Mouse (Mus musculus) intestine, embryonic 16.5 days (tissue): ENCODE data around the gene Bcl6b. TPM values are rescaled to one million over a fixed set of nuclear protein-coding genes. Genes with fewer than 3 reads are reported as not detected.
A peak's percentile ranks its signal among the peaks of the same experiment; 100 is the strongest.

Experiments used
- ATAC-seq: fragments of 200-750 bp; cut with Nextera tagmentation; 2 replicates; pipeline ENCODE4 v1.8.0; 2017; ENCODE audit warnings: moderate TSS enrichment, moderate library complexity
- H3K27ac ChIP-seq: fragments of 300-500 bp; sonication (generic); 2 replicates; pipeline ENCODE4 v1.5.1; 2014; ENCODE audit warnings: mild to moderate bottlenecking, low read length
- H3K27me3 ChIP-seq: fragments of 300-500 bp; sonication (generic); replicated peaks from 2 replicates; pipeline ENCODE4 v1.6.1; 2014; ENCODE audit warnings: low read length, control low read depth, mixed read lengths; ENCODE audit not compliant: control insufficient read depth, insufficient read depth
- H3K36me3 ChIP-seq: fragments of 300-500 bp; sonication (generic); 2 replicates; pipeline ENCODE4 v1.6.1; 2014; ENCODE audit warnings: low read length, control low read depth; ENCODE audit not compliant: control insufficient read depth, insufficient read depth
- H3K4me1 ChIP-seq: fragments of 300-500 bp; sonication (generic); 2 replicates; pipeline ENCODE4 v1.6.1; 2014; ENCODE audit warnings: low read length, control low read depth, mixed read lengths; ENCODE audit not compliant: control insufficient read depth, insufficient read depth
- H3K4me2 ChIP-seq: fragments of 300-500 bp; sonication (generic); 2 replicates; pipeline ENCODE4 v1.6.1; 2014; ENCODE audit warnings: low read depth, low read length, control low read depth
- H3K4me3 ChIP-seq: fragments of 300-500 bp; sonication (generic); 2 replicates; pipeline ENCODE4 v1.5.1; 2014; ENCODE audit warnings: mild to moderate bottlenecking, low read length
- H3K9ac ChIP-seq: fragments of 300-500 bp; sonication (generic); 2 replicates; pipeline ENCODE4 v1.6.1; 2014; ENCODE audit warnings: low read depth, low read length
- H3K9me3 ChIP-seq: fragments of 300-500 bp; sonication (generic); 2 replicates; pipeline ENCODE4 v1.6.1; 2016; ENCODE audit warnings: low read length, control low read depth; ENCODE audit not compliant: control insufficient read depth
- WGBS: fragments of 180-500 bp; shearing (Covaris S2); extraction: QIAGEN DNeasy Blood & Tissue Kit; methylation state at CpG from one replicate; pipeline ENCODE4 v1.1.7; 2014; 5-methylcytosine and 5-hydroxymethylcytosine counted together
- polyA plus RNA-seq: library from polyadenylated mRNA; unstranded; fragments of >200 nt; fragmentation: Nextera tagmentation; extraction: Ambion mirVana; gene quantifications from 2 replicates; pipeline ENCODE4 v1.2.1, GENCODE M21; 2015

The Bcl6b gene
- 10.3 and 10.4 TPM in 2 replicates for polyA plus RNA-seq

DNA sequence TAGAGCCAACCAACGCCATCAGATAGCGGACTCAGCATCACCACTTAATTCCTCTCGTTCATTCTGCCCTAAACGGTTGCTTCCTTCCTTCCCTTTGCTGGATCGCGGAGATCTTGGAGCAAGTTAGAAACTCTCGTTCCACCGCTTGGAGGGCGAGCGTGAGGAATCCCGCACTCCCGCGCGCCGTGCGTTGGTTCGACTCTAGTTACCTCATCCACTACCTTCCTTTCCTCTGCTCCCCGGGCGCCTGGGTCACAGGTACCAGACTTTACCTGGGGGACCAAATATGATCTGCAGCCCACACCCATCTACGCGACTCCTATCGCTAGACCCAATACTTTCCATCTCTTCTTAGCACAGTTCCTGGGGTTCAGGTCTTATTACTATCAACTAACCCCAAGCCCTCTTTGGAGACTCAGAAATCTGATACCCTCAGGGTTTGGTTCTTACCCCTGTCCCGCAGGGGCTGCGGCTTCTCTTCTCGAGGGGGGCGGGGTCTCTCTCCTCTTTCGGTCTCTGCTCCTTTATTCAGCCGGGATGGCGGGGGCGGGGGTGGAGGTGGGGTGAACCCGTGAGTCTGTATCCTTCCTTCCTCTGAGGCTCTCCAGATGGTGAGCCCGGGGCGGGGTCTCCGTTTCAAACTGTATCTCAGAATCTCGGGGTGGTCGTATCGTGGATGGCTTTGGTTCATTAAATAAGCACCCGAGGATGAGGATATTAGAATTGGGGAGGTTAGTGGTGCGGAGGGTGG lies at the start of gene Bcl6b:
Gene Bcl6b (minus strand): TSS at position 539 of the 751 bp plus-strand sequence.
- Histone ChIP-seq H3K4me1 (peaks cover 35% of the 10 kb centered on the region), H3K9me3 (no peaks in the 10 kb centered on the region), H3K4me2 (peak within 1 kb of the TSS; percentile 70), H3K9ac (peak within 1 kb of the TSS; percentile 60), H3K27me3 (peaks cover 19% of the 10 kb centered on the region; the same call in 1 of the 2 replicates), H3K4me3 (peak within 1 kb of the TSS; percentile 49), H3K36me3 (no peaks in the 10 kb centered on the region), H3K27ac (peak within 1 kb of the TSS; percentile 59)
- ATAC-seq = no peak
- 2% methylated on average over 39 of the region's 39 CpGs for WGBS

DNA sequence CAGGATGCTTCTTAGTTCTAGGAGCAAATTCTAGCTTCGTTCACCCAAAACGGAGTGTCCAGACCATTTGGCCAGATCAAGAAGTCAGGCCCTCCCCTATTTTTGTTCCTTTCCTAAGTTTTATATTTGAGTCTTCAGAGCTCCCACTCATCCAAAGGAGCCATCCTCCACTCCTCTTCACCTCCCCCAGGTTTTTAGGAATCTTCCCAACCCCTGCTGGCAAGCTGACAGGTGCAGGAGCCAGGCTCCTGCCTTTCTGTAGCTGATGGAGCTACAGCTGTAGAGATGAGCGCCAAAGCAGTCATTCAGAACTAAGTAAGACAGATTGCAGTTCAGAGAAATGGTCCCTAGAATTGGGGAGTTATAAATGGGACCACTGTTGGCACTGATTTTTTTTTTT lies 49.4 kb upstream of the Bcl6b start:
- Histone ChIP-seq H3K4me1 (no peaks in the 10 kb centered on the region), H3K27me3 (no peaks in the 10 kb centered on the region), H3K4me3 (no peak overlapping the region), H3K9ac (no peak overlapping the region), H3K9me3 (no peaks in the 10 kb centered on the region), H3K36me3 (no peaks in the 10 kb centered on the region), H3K27ac (no peak overlapping the region), H3K4me2 (no peak overlapping the region)
- 85% methylated on average over 3 of the region's 3 CpGs for WGBS
- ATAC-seq = no peak

DNA sequence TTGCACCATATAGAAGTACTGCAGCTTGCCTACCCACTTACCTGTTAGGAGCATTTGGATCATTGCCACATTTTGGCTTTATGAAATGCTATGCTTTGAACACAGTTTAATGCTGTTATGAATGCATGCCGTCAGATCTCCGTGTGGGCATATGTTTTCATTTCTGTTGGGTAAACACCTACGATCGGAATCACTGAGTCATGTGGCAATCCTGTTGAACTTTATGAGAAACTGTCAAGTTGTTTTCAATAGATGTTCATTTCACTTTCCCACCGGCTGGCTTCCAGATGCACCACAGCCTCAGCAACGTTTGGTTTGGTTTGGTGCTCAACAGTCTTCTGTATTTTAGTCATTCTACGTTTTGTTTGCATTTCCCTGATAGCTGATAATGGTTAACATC lies 42.0 kb upstream of the Bcl6b start:
- Histone ChIP-seq H3K9me3 (no peaks in the 10 kb centered on the region), H3K27ac (no peak overlapping the region), H3K4me3 (no peak overlapping the region), H3K4me1 (no peaks in the 10 kb centered on the region), H3K4me2 (no peak overlapping the region), H3K9ac (no peak overlapping the region), H3K36me3 (no peaks in the 10 kb centered on the region), H3K27me3 (no peaks in the 10 kb centered on the region)
- no peak for ATAC-seq
- 73% methylated on average over 7 of the region's 7 CpGs for WGBS

DNA sequence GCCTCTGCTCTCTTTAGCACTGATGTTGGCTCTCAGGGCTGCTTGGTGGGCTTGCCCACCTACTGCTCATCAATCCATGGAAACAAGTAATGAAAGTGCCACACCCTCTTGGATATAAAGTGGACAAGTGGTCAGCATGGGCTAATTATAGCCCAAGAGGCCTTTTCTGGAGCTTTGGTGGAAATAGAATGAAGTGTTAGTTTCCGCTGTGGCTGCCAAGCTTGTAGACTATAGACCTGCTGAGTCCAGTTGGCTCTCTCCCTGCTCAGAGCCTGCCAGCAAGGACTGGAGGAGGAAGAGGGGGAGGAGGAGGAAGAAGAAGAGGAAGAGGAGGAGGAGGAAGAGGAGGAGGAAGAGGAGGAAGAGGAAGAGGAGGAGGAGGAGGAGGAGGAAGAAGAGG lies 36.8 kb upstream of the Bcl6b start:
- Histone ChIP-seq H3K27ac (no peak overlapping the region), H3K4me1 (peaks cover 4% of the 10 kb centered on the region), H3K9ac (no peak overlapping the region), H3K27me3 (no peaks in the 10 kb centered on the region), H3K4me3 (no peak overlapping the region), H3K4me2 (no peak overlapping the region), H3K9me3 (no peaks in the 10 kb centered on the region), H3K36me3 (no peaks in the 10 kb centered on the region)
- ATAC-seq = no peak
- WGBS = 85% methylated on average over 1 of the region's 1 CpGs

DNA sequence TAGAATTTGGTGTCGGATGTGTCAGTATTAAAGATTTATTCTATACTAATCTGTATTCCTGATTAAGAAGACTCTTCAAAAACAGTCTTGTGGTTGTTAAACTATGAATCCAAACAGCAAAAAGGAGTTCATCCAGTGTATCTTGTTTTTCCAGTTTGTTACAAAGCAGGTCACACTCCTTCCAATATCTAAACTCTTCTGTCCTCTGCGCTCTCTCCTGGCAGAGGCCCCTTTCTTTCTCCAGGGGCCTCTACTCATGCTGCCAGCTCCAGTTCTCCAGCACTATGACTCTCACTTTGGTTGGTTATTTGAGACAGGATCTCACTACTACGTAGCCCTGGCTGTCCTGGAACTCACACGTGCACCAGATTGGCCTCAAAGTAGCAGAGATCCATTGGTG lies 36.2 kb upstream of the Bcl6b start:
- H3K4me3 ChIP-seq = no peak overlapping the region
- ATAC-seq = no peak
- 64% methylated on average over 4 of the region's 4 CpGs for WGBS
- no peaks in the 10 kb centered on the region for H3K9me3 ChIP-seq
- H3K9ac ChIP-seq = no peak overlapping the region
- no peaks in the 10 kb centered on the region for H3K27me3 ChIP-seq
- no peak overlapping the region for H3K27ac ChIP-seq
- H3K4me2 ChIP-seq = no peak overlapping the region
- peaks cover 4% of the 10 kb centered on the region for H3K4me1 ChIP-seq
- no peaks in the 10 kb centered on the region for H3K36me3 ChIP-seq

DNA sequence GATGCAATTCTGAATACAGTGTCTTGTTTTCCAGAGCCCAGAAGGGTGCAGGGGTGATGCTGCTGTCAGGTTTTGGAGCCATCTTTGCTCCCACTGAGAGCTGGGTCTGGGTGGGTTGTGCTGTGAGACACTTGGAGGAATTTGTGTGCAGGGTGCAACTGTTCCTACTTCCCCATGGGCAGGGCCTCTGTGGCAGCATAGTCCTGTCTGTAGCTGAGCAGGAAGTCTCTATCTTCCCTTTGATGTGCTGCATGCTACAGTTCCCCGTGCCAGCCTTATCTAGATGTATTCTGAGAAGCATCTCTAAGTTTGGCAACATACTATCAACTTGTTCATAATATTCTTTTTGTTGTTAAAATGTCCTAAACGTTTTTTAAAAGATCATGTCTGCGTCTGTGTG lies 35.7 kb upstream of the Bcl6b start:
- H3K9ac ChIP-seq = no peak overlapping the region
- no peaks in the 10 kb centered on the region for H3K9me3 ChIP-seq
- WGBS = 46% methylated on average over 3 of the region's 3 CpGs
- no peaks in the 10 kb centered on the region for H3K27me3 ChIP-seq
- peaks cover 4% of the 10 kb centered on the region for H3K4me1 ChIP-seq
- H3K27ac ChIP-seq = no peak overlapping the region
- ATAC-seq = no peak
- no peak overlapping the region for H3K4me3 ChIP-seq
- H3K4me2 ChIP-seq = no peak overlapping the region
- no peaks in the 10 kb centered on the region for H3K36me3 ChIP-seq

DNA sequence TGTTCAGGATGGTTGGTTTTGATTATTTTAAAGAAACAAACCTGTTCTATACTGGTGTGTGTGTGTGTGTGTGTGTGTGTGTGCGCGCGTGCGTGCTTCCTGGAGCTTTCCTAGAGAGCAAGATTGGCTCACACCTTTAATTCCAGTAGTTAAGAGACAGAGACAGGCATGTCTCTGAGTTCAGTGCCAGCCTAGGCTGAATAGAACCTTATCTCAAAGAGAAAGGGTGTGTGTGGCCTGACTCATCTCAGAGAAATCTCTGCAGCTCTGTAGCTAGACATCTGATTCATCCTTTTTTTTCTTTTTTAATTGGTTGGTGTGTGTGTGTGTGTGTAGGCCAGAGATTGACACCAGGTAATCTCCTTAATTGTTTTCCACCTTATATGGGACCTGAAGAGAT lies 29.4 kb upstream of the Bcl6b start:
- Histone ChIP-seq H3K9ac (no peak overlapping the region), H3K4me3 (no peak overlapping the region), H3K27me3 (peaks cover 15% of the 10 kb centered on the region), H3K9me3 (no peaks in the 10 kb centered on the region), H3K27ac (no peak overlapping the region), H3K4me1 (peaks cover 9% of the 10 kb centered on the region; the same call in 1 of the 2 replicates), H3K4me2 (no peak overlapping the region), H3K36me3 (no peaks in the 10 kb centered on the region)
- ATAC-seq = no peak
- WGBS = 94% methylated on average over 4 of the region's 4 CpGs

DNA sequence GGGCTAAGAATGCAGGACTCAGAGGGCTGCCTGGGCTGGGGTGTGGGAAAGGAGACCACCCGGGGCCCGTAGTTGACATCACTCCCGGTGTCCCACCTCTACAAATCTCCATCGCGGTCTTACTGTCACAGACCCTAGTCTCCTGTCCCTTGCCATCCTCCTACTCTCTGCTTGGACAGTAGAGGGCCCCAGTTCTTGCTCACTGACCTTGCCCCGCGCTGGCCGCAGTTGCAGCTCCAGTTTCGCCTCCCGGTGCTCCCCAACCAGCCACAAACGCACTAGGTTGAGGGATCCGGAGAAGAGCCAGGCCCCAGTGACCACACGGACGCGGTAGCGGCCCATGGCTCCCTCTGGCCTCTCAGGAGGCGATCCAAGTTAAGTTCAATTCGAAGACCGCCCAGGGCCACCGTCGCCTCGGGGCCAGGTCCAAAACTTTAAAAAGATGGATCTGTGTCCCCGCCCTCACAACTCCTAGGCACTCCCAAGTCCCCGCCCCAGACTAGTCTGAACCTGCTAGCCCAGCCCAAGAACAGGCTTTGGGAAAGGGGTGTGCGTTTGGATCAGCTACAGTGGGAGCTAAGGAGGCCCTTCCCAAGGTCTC lies 25.4 kb upstream of the Bcl6b start, which contains the start of gene Alox12:
Gene Alox12 (minus strand): TSS at position 423 of the 601 bp plus-strand sequence.
- peaks cover 30% of the 10 kb centered on the region for H3K27me3 ChIP-seq
- H3K4me1 ChIP-seq = peaks cover 9% of the 10 kb centered on the region; the same call in 1 of the 2 replicates
- ATAC-seq = peak; percentile 42; the same call in 1 of the 2 replicates
- peak within 1 kb of the TSS; percentile 39 for H3K4me3 ChIP-seq
- peak within 1 kb of the TSS; percentile 61 for H3K4me2 ChIP-seq
- H3K9me3 ChIP-seq = no peaks in the 10 kb centered on the region
- H3K27ac ChIP-seq = no peak within 1 kb of the TSS
- no peaks in the 10 kb centered on the region for H3K36me3 ChIP-seq
- peak within 1 kb of the TSS; percentile 63 for H3K9ac ChIP-seq
- WGBS = 3% methylated on average over 25 of the region's 25 CpGs

DNA sequence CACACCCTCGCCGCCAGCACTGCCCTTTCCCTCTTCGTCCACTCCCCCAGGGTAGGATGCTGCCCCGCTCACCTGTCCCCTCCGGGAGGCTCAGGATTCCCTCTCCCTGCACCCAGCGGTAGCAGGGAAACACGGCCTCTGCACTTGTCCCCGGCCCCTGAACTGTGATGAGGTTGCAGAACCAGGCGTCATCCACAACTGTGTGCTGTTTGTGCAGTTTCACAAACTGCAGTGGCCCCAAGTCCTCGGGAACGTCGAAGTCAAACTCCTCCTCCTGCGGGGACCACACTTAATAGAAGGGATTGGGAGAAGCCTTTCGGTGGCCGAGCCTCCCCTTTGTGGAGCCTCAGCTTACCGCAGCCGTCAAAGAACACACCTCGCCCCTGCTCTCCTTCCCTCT lies 24.7 kb upstream of the Bcl6b start:
- Histone ChIP-seq H3K9ac (0 out of 2 replicates have a peak overlapping the region, but pooled peaks have one; percentile 63), H3K4me2 (peak overlapping the region; percentile 61), H3K27ac (no peak overlapping the region), H3K27me3 (peaks cover 30% of the 10 kb centered on the region), H3K4me1 (peaks cover 9% of the 10 kb centered on the region; the same call in 1 of the 2 replicates), H3K4me3 (peak overlapping the region; percentile 39), H3K36me3 (no peaks in the 10 kb centered on the region), H3K9me3 (no peaks in the 10 kb centered on the region)
- no peak for ATAC-seq
- WGBS = 6% methylated on average over 18 of the region's 18 CpGs
